Mouse (Mus musculus): ENCODE data around the gene Dnah1.

Gene Dnah1

GRCm38 (mm10) chr14:31316613-31317012 lies 7.1 kb downstream of the Dnah1 start:
- DNase-seq, result no peak

GRCm38 (mm10) chr14:31313192-31313591 lies 10.5 kb downstream of the Dnah1 start:
- peak in 1 of 2 experiments; percentile 21 for DNase-seq

- DNase-seq, result no peak
Observed at GRCm38 (mm10) chr14:31285728-31286127, 38.0 kb downstream of the Dnah1 start.

GRCm38 (mm10) chr14:31272164-31272563 lies 51.5 kb downstream of the Dnah1 start:
- peak; percentile 52 to 81 for DNase-seq

GRCm38 (mm10) chr14:31271121-31271520 lies 52.6 kb downstream of the Dnah1 start:
- no peak for DNase-seq

GRCm38 (mm10) chr14:31269456-31270100 lies 54.1 kb downstream of the Dnah1 start:
- no peak for DNase-seq

GRCm38 (mm10) chr14:31268301-31269001 lies 55.2 kb downstream of the Dnah1 start:
- no peak for DNase-seq

GRCm38 (mm10) chr14:31267649-31268048 lies 56.0 kb downstream of the Dnah1 start:
- DNase-seq, result no peak

GRCm38 (mm10) chr14:31260932-31261331 lies 62.8 kb downstream of the Dnah1 start:
- no peak for DNase-seq

GRCm38 (mm10) chr14:31260374-31260773 lies 63.3 kb downstream of the Dnah1 start:
- no peak for DNase-seq

- DNase-seq, result no peak
Observed at GRCm38 (mm10) chr14:31258476-31259050, 65.1 kb downstream of the Dnah1 start.

- DNase-seq, result no peak
Observed at GRCm38 (mm10) chr14:31252091-31252490, 71.6 kb downstream of the Dnah1 start.

- no peak for DNase-seq
Observed at GRCm38 (mm10) chr14:31251626-31252025, 72.1 kb downstream of the Dnah1 start.

GRCm38 (mm10) chr14:31251084-31251604 lies 72.6 kb downstream of the Dnah1 start, which contains the start of the genes Phf7 and Bap1:
TSS of gene Phf7 (minus strand) at chr14:31251317.
TSS of gene Bap1 (plus strand) at chr14:31251450.
- peak; percentile 91 to 97 for DNase-seq

GRCm38 (mm10) chr14:31250222-31251083 lies 73.2 kb downstream of the Dnah1 start:
- no peak for DNase-seq

GRCm38 (mm10) chr14:31248396-31248795 lies 75.3 kb downstream of the Dnah1 start:
- no peak for DNase-seq

GRCm38 (mm10) chr14:31245946-31246345 lies 77.8 kb downstream of the Dnah1 start:
- DNase-seq, result no peak

GRCm38 (mm10) chr14:31244777-31245176 lies 78.9 kb downstream of the Dnah1 start:
- no peak for DNase-seq

GRCm38 (mm10) chr14:31240528-31240927 lies 83.2 kb downstream of the Dnah1 start:
- no peak for DNase-seq

- no peak for DNase-seq
Observed at GRCm38 (mm10) chr14:31237101-31237882, 86.4 kb downstream of the Dnah1 start.

- DNase-seq, result peak; percentile 34 to 77
Observed at GRCm38 (mm10) chr14:31233996-31234591, 89.6 kb downstream of the Dnah1 start.

All from spleen, adult 18-20 months (tissue).